Mouse (Mus musculus) brain, adult 2 months (tissue): ENCODE results near the gene Gal3st2.
A peak's percentile ranks its signal among the peaks of the same experiment; 100 is the strongest.
"Not testable (repeated sequence)": the region's sequence is repeated elsewhere in the genome, so short reads cannot be mapped to it uniquely, and the experiment has no call there.

ENCODE experiments used
- DNase-seq: peaks from one replicate; pipeline ENCODE4 v3.0.0; 2011; ENCODE audit warnings: low read depth, low spot score

Gal3st2 gene

DNA sequence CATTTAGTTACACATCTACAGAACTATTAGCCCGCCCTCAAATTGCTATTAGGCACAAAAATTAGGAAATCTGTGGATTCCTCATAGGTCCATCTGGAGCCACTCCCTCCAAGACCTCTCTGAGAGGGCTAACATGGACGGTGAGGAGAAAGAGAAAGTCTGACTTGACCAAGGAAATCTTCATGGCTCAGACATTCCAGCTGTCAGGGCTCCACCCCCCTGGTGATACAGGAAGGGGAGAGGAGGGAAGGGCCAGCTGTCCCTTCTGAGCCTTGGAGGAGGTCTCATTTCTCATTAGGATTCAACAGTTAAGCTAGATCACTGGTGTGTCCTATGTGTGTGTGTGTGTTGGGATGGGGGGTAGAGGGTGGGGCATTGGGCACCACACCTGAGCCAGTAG lies at the start of gene Gal3st2:
Gene Gal3st2 (plus strand): TSS at position 259 of the 400 bp plus-strand sequence.
- not testable (repeated sequence) for DNase-seq

DNA sequence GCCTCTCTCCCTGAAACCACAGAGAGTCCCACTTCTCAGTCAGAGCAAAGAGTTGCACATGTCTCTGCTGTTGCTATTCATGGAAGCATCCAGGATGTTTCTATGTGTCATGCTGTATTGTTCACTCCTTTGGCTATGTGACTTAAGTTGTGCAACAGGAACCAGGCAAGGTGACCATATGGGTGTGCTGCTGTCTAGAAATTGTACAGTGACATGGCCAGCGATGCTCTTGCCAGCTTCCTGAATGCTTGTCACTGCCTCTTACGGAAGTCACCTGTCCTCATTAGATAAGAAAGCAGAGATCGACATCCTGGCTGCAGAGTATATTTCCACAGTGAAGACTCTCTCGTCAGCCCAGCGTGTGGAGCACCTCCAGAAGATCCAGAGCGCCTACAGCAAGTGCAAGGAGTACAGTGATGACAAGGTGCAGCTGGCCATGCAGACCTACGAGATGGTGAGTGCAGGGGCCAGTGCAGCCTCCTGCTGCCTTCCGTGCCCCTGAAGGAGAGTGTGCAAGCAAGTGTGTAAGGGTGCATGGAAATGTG lies 49.5 kb upstream of the Gal3st2 start:
- no peak for DNase-seq

DNA sequence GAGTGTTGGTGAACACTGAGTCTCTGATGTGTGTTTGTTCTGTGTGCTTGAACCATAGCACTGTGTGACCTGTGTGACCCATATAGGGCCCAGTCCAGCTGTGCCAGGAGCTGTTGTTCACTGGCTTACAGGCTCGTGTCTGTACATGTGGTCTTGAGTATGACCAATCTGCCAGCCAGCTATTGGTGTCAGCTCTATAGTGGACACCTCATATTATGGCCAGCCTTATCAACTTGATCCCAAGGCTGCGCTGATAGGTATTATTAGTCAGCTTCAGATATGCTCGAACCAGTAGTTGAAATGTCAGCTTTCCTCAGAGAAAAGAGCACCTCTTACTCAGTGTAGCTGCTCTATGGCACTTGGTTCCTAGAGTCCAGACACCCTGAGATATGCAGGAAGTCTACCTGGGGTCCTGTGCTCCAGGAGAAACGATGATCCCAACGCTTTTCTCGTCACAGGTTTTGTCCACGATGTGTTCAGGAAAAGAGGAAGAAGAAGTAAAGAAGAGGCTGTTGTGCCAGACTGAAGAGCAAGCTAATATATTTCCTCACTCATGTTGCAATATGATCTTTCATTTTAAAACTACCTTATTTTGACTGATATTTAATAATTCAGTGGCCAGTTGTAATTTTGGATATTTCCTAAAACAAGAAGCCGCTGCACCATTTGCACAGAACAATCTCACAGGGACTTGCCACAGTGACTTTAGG lies 43.1 kb upstream of the Gal3st2 start:
- no peak for DNase-seq

DNA sequence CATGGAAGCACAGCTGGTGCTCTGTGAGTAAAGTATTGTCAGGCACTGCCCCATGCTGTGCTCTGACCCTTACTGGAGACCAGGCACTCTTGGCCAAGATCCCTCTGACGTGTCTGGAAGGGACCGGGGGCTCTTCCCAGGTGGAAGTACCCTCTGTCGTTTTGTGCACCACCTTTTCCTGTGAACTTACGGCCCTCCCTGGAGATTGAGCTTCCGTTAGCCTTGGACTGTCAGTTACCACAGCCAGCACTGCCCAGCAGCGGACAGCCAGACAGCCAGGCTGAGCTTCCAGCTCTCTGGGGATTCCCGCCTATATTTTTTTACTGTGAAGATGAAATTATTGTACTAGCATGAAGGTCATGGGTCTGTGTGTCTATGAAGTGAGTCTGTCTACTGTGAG lies 42.4 kb upstream of the Gal3st2 start:
- no peak for DNase-seq

DNA sequence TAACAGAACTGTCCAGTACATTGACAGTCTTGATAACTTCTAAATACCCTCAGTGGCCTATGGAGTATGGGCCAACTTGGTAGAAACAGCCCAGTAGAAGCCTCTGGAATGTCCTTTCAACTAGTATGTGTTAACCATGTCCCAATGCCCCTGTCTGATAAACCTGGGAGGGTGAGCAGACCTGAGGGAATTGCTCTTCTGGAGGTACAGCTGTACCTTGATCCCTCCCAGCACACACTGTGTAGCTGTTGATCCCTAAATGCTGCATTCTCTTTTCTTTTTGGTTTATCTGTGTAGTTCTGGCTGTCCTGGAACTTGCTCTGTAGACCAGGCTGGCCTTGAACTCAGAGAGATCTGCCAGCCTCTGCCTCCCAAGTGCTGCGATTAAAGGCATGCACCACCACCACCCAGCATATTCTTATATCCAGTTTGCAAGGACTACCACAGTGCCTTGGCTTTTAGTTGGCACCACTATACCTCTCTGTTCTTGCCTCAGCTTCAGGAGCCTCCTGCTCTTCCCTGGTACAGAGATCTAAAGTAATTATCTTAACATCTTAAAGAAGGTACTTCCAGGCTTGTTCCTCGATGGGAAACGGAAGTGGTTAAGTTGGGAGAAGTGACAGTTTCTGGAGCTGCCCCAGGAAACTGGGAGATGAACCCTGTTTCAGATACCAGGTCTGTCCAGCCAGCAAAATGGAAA lies 37.2 kb upstream of the Gal3st2 start:
- no peak for DNase-seq

DNA sequence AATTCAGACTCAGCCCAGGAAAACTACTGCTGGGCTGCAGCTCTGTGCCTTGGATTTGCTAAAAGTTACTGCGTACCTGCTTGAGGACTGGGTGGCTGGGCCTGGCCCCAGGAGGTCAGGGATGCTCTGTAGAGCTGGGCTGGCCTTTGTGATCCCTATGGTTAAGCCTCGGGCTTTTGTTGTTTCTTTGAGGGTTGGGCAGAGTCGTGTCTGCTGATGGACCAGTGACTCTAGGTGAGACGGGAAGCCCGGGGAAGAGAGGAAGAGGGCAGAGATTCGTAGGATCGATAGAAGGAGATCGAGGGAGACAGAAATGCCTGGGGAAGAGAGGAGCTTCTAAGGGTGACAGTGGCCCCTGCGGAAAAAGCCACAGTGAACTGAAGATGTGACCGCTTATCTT lies 36.5 kb upstream of the Gal3st2 start, which contains the start of gene D2hgdh:
Gene D2hgdh (plus strand): TSS at position 301 of the 400 bp plus-strand sequence.
- no peak for DNase-seq

DNA sequence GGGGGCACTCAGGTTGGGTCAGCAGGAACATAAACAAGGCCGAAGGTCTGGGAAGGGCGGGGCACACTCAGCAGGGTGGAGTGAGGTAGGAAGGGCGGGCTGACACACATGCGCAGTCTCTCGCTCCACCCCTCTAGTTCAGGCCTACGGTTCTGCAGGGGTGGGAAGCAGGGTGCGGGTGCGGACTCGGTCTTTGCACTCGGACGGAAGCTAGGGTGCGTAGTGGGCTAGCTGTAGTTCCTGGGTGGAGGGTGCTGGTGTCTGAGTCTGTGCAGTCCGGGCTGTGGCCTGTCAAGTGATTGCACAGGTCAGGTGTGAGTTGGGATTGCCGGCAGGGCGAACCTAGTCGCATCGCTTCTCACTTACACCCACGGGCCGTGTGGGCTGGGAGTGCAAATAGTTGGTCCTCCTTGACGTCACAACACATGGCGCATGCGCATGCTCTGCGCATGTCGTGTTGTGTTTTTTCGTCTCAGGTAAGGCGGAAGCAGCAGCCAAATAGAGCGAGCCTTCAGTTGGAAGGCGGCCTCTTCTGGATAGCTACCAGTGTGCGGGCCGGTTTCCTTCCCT lies 35.9 kb upstream of the Gal3st2 start:
- DNase-seq: peak; percentile 100

DNA sequence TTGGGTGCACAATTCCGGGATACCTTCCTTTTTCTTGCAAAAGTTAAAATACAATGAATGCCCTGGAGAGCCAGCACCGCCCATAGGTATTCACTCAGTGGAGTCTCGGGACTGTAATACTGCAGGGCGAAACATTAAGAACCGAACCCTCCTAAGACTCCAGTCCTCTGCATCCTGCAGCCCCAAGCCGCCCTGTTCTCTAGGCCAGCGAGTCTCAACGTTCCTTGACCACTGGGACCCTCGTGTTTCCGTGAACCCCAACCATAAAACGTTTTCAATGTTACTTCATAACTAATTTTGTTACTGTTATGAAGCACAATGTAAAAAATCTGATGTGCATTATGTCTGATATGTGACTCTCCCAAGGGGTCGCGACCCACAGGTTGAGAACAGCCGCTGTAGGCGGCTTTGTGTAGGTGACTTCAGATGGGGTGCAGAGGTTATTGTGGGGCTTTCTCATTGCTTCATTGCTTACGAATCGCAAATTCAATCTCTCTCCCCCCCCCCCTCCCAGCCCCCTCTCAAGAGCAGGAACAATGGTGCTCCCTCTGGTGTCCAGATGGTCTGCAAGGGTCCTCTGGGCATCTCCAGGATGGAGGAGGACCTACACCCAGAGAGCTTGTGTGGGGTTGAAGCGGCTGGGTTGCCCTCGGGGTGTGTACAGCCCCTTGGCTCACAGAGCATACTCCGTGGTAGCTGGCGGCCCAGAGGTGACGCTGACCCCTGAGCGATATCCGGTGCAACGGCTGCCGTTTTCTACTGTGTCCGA lies 35.2 kb upstream of the Gal3st2 start:
- DNase-seq: no peak

DNA sequence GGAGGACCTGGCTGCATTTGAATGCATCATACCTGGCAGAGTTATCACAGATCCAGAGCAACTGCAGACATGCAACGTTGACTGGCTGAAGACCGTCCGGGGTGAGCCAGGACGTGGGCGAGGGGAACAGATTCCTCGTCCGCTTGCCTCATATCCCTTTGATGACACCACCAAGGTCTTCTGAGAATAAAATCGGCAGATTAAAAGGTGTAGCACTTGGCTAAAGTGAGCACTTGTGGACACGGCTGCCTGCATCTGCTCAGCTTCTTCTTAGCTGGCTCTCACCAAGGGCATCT lies 34.6 kb upstream of the Gal3st2 start:
- DNase-seq: no peak

DNA sequence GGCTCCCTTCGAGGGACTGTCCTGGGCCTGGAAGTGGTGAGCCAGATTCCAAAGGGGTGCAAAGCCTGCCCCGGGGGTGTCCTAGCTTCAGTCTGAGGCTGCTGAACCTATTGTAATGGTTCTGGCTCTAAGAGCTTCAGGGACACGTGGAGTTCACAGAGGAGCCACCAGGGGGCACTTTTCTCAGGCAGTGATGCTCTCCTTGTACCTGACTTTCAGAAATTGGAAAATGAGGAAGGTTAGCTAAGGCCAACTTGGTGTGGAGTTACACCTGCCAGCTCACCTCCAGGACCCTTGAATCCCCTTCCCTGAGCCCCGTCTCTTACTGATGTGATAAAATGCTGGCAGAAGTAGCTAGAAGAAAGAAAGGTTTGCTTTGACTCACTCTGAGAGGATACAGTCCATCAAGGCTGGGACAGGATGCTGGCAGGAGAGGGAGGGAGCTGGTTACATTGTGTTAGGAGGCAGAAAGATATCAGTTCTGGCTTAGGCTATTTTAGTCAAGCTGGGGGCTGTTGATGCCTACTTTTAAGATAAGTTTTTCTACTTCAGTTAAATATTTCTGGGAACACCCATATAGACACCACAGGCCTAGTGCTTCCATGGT lies 28.2 kb upstream of the Gal3st2 start:
- not testable (repeated sequence) for DNase-seq

DNA sequence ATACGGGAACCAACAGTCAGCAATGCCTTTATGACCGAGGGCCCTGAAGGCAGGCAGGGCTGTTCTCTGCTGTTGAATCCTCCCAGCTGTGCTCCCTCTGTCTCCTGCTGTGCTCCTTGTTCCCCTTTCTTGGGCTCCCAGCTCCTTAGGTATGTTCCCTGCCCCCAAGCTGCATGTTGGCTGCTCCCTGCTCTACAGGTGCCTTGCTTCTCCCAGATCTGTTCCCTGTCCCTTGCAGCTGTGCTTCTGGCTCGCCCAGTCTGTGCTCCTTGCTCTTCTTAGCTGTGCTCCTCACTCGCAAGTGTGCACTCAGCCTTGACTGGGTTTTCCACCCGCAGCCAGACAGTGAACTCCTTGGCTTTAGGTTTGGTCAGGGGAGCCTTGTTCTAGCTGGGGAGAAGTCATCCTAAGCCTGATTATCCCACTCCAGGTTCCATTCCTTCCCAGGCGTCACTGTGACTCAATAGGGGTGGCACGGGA lies 26.4 kb upstream of the Gal3st2 start:
- DNase-seq: no peak

DNA sequence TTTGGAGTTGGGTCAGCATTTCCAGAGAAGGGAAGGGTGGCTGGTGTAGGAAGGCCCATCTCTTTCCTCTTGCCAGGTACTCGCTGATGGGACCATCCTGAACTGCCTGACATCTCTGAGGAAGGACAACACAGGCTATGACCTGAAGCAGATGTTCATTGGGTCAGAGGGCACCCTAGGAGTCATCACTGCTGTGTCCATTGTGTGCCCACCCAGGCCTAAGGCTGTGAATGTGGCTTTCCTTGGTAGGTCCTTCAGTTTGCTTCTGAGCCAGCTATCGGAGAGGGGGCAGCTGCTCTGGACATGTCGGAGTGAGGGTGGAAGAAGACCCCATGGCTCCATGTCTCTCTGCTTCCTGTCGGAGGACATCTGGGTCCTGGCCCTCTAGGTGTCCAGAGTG lies 25.9 kb upstream of the Gal3st2 start:
- no peak for DNase-seq

DNA sequence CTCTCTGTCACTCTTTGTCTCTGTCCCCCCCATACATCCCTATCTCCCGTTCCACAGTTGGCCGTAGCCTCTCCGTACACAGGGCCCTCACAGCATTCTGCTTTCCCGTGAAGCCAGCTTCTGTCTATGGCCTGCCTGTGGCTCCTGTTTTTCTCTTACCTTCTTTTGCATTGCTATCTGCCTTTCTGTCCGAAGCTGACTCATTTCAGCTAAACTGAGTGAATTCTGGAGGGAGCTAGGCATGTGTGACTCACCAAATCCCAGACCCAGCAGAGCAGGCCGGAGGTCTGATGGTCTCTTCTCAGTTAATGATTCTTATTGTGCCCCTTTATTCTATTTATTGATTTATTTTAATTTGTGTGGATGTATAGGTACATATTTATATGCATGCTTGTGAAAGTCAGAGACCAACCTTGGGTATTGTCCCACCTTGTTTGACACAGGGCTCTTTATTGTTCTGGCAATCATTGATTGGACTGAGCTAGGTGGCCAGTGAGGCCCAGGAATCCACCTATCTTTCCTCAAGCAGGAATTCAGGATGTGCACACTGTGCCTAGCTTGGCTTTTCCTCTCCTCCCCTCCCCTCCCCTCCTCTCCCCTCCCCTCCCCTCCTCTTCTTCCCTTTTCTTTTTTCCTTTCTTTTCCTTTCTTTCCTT lies 25.1 kb upstream of the Gal3st2 start:
- DNase-seq: peak; percentile 32

DNA sequence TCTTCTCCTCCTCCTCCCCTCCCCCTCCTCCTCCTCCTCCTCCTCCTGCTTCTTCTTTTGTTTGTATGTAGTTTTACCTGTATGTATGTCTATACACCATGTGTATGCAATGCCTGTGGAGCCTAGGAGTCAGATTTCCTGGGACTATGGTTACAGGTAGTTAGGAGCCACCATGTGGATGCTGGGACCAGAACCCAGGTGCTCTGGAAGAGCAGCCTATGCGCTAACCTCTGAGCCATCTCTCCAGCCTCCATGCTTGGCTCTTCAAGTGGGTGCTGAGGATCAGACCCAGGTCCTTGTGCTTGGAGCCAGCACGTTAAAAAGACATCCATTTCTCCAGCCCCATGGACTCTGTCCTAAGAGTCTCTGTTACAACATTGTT lies 24.6 kb upstream of the Gal3st2 start:
- DNase-seq: no peak

DNA sequence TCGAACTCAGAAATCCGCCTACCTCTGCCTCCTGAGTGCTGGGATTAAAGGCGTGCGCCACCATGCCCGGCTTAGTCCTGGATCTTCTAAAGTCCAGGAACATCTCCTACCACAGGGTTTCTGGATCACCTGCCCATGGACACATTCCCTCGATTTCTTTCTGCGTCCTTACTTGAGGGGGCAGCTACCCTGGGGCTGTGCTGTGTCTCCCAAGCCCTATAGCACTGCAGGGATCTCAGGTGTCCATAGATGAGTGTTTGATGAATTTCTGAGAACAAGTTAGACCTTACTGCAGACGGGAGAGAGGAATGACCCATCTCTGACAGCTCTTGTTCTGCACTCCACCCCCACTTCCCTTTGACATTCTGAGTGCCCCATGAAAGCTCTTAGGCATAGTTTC lies 23.8 kb upstream of the Gal3st2 start:
- DNase-seq: no peak

DNA sequence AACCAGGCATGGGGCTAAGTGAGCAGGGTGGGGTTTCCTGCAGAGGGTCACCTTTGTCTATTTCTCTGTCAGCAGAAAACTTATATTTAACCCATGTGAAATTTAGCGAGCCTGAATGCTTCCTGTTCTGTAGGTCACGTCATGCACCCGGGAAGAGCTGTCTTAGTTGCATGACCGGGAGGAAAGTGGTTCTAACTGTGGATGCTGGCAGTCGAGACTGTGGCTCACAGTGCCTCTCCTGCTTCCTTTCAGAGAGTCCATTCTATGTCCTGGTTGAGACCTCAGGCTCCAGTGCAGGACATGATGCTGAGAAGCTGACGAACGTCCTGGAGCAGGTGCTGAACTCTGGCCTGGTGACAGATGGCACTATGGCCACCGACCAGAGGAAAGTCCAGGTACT lies 22.5 kb upstream of the Gal3st2 start:
- DNase-seq: not testable (repeated sequence)

DNA sequence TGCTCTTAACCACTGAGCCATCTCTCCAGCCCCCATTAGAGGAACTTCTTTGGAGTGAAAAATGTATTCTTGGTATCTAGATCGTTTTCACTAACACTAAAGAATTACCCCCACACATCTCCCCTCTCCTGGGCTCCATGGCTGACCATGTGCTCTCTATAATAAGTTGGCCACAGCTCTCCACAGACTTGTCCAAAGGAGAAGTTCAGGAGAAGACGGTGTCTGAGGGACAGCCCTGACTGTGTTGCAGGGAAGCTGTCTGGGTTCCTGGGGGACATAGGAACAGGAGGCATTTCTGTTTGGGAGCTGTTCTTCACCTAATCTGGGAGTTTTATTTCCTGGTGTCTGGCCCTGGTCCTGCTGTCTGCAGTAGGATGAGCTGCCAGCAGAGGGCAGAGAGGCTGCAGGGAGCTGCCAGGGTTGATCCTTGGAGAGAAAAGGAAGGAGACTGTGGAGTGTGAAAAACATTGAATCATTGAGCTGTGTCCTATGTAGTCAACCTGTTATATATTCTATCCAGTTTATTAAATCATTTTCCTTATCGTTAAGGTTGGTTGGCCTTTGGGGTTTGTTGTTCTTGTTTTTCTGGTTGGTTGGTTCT lies 15.2 kb upstream of the Gal3st2 start:
- DNase-seq: not testable (repeated sequence)

DNA sequence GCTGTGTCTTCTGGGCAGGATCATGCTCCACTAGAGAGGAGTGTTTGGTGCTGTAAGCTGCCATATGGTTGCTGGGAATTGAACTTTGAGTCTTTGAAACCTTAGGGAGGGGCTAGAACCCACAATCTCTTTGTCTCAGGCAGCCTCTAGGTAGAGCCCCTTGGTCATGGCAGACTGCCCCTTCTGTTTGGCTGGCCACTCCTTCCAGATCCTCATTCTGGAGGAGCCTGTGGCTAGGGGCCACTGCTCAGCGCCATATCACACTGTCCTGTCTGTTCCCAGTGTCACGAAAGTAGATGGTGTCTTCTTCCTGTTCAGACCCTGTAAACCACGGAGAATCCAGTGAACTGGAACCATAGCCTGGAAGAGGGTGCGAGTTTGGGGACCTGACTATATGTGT lies 5.3 kb upstream of the Gal3st2 start:
- not testable (repeated sequence) for DNase-seq

DNA sequence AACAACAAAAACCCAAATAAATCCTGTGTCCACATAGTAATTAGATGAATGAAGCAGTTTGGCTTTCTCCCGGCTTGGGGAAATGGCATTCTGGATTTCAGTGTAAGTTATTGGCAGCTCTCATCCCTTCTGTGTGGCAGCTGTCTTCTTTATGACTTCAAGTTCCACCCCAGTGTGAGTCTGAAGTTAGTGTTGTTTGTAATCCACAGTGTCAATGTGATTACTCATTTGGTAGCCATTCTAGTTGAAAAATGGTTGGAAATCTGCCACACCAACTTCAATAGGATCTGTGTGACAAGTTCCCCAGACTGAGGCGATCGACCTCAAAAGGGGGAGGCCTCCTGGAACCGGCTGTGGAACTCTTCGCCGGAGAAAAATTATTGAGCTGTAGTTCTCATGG lies 3.7 kb upstream of the Gal3st2 start:
- peak; percentile 44 for DNase-seq

DNA sequence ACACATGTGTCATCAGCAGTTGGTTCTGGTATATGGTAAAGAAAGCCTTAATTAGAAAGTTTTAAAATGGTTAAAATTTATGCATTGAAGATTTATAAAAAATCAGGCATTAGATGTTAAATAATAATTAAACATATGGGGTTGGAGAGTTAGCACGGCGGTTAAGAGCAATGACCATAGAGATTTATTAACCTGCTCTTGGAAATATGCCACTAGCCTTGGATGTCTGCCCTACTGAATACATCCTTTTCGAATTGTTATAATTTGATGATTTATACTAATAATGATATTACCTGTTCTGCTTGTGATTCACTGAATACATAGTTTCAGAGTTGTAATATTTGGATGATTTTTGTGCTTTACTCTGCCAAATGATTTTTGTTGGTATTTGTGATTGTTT lies 3.1 kb upstream of the Gal3st2 start:
- no peak for DNase-seq

DNA sequence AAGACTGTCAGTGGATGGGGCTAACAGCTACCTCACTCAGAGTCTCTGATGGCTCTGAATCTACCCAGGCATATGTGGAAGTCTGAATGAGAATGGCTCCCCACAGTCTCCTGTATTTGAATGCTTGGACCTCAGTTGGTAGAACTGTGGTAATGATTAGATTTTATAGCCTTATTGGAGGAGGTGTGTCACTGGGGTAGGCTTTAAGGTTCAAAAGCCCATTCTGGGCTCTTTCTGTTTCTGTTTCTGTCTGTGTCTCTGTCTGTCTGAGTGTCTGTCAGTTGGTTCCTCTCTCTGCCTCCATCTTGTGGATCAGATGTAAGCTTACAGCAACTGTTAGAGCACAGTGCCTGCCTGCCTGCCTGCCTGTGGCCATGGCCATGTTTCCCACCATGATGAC lies 1.5 kb upstream of the Gal3st2 start:
- DNase-seq: no peak
